Mouse (Mus musculus): ENCODE measurements around the gene Alox12.
A peak's percentile ranks its signal among the peaks of the same experiment; 100 is the strongest.

Alox12 gene

DNA sequence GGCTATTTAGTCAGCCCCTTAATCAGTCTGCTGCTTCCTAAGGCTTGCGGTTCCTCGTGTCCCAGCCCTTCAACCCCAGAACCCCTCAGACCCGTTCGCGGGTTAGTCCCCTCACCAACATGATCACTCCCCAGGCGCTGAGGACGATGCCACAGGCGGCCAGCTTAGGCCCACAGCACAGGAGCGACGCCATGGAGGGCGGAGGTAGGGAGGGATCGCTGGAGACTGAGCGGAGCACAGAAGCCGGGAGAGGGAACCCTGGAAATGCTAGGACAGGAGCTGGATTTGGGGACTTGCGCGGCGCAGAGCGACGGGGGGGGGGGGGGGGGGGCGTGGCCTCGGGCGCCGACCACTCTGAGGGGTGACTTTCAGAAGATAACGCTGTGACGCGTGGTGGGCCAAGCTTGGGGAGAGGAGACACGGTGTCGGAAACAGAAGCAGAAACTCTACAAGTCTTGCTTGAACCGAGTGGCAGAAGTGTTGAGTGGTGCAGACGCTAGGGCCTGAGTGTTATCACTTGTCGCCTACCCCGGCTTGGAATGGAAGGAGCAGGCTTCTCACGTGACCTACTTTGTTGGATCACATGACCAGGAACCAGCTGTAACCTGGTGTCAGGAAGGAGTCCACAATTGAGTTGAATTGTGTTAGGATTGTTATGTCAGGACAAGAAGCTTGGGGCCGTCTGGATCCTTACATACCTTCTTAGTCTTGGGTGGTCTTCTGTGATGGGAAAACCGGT is 15.4 kb downstream of the Alox12 start, which contains the start of the genes Gm21988 and Rnasek:
TSS of gene Gm21988 (minus strand) at position 290 of the 739 bp plus-strand sequence.
TSS of gene Rnasek (minus strand) at position 302 of the 739 bp plus-strand sequence.
- peak; percentile 76 for DNase-seq (ENCODE audit: low spot score)

- DNase-seq (ENCODE audit: low spot score) = no peak
Measured at GRCm38 (mm10) chr11:70238591-70239440, 16.3 kb downstream of the Alox12 start.

DNA sequence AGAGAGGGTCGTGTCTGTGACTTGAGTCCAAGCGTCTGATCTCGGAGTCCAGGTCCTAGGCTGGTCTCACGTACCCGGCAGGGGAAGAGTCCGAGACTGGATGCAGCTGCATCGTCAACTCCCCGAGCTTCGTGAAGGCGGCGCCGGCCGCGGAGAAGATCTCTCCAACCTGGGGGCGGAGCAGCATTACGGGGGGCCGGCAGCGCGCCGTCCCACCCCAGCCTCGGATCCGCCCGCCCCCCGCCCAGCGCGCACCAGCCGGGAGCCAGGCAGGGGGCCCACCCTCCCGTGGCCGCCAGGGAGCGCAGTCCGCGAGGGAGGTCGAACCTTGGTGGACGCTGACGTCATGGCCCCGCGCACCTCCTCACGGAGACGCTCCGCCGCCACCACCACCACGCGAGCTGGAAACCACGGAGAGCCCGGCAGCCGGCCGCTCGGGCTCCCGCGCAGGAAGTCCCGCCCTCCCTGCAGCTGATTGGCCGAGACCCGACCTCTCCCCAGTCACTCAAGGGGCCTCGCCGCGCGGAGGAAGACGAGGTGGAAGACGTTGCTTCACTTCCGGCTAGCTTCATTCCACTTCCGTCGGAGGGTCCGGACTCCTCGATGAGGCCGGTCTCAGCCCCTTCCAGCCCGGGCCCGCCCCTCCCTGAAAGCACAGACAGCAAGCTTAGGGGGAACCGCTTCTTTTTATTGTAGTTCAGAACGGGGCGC is 17.5 kb downstream of the Alox12 start, which contains the start of gene 0610010K14Rik:
TSS of gene 0610010K14Rik (minus strand) at position 458 of the 711 bp plus-strand sequence.
- DNase-seq (ENCODE audit: low spot score) = peak; percentile 97

DNA sequence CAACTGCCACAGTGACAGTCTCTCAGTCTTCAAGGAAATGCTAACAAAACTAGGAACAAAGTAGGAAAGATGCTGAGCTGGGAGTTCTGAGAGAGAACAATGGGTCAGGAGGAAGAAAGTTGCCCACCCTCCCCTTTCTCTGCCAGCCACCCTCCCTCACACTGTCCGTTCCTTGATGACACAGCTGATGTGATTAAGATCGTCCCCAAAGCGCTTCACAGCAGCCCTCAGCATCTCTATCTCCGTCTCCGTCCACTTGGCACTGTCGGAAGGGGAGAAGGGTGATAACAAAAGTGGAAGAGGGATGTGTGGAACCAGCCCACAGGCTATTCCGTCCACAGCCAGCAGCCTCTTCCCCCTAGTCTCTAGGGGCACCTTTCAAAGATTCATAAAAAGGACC is 18.4 kb downstream of the Alox12 start:
- no peak for DNase-seq (ENCODE audit: low spot score)

- DNase-seq (ENCODE audit: low spot score) = no peak
Measured at GRCm38 (mm10) chr11:70235254-70235900, 19.8 kb downstream of the Alox12 start.

DNA sequence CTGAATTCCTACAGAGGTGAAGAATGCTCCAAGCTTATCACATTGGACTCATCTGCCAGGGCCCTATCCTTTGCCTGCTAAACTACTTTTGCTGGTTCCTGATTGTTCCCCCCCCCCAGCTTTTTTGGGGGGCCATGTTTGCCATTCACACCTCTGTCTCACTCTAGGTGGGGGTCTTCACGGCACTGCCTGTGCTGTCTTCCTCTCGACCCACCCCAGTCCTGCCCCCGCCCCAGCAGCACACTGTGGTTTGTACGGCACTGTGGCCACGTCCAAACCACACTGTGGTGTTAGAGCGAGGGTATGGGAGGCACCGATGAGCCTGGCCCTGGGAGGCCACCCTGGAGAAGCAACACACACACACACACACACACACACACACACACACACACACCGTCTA is 20.7 kb downstream of the Alox12 start:
- DNase-seq (ENCODE audit: low spot score) = no peak

GRCm38 (mm10) chr11:70234037-70234436 is 21.1 kb downstream of the Alox12 start:
- DNase-seq (ENCODE audit: low spot score) = peak; percentile 59

DNA sequence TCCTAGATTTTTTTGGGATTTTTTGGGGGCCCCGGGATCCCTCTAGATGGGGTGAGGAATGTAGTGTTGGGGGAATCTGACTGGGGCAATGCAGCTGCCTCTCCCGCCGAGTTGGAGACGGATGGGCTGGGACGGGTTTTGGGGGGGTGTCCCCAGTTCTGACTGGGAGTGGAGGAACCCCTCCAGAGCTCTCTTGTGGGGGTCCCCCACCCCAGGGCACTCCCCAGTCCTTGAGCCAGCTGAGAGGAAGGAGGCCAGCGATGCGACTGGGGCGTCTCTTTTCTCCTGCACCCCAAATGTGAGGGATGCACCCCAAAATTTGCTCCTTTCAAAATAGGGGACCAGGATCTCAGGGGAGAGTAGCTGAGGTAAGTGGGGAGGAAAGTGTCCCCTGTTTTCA is 22.1 kb downstream of the Alox12 start:
- DNase-seq (ENCODE audit: low spot score) = no peak

- no peak for DNase-seq (ENCODE audit: low spot score)
Measured at GRCm38 (mm10) chr11:70232546-70232945, 22.6 kb downstream of the Alox12 start.

- peak; percentile 80 for DNase-seq (ENCODE audit: low spot score)
Measured at GRCm38 (mm10) chr11:70230239-70230727, 24.9 kb downstream of the Alox12 start.

DNA sequence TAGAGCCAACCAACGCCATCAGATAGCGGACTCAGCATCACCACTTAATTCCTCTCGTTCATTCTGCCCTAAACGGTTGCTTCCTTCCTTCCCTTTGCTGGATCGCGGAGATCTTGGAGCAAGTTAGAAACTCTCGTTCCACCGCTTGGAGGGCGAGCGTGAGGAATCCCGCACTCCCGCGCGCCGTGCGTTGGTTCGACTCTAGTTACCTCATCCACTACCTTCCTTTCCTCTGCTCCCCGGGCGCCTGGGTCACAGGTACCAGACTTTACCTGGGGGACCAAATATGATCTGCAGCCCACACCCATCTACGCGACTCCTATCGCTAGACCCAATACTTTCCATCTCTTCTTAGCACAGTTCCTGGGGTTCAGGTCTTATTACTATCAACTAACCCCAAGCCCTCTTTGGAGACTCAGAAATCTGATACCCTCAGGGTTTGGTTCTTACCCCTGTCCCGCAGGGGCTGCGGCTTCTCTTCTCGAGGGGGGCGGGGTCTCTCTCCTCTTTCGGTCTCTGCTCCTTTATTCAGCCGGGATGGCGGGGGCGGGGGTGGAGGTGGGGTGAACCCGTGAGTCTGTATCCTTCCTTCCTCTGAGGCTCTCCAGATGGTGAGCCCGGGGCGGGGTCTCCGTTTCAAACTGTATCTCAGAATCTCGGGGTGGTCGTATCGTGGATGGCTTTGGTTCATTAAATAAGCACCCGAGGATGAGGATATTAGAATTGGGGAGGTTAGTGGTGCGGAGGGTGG is 25.7 kb downstream of the Alox12 start, which contains the start of gene Bcl6b:
TSS of gene Bcl6b (minus strand) at position 539 of the 751 bp plus-strand sequence.
- DNase-seq (ENCODE audit: low spot score) = no peak

- peak; percentile 71 for DNase-seq (ENCODE audit: low spot score)
Measured at GRCm38 (mm10) chr11:70228828-70229227, 26.3 kb downstream of the Alox12 start.

DNA sequence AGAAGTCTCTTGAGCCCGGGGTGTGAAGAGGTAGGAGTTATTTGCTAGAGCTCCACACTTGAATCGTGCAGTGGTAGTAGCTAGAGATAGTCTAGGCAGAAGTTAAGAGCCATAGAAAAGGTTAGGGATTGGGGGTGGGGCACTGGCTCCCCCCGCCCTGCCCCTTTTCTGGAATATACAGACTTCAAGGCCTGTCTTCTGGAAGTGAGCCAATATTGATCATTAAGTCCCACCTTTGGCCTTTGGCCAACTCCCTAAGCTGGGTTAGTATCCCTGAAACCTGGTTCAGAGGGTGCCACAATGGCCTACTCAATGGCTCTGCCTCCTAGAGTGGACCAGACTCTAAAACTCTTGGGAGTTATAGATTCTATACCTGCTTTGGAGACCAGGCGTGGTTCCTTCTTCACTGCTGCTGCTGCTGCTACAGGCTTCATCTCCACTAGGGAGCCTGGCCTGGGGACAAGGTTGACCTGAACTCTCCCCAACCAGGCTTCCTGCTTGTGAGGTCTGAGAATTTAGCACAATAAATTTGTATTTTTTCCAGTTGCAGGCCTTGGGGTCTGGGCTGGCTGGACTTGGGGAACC is 27.4 kb downstream of the Alox12 start:
- DNase-seq (ENCODE audit: low spot score) = no peak

- no peak for DNase-seq (ENCODE audit: low spot score)
Measured at GRCm38 (mm10) chr11:70227126-70227525, 28.0 kb downstream of the Alox12 start.

DNA sequence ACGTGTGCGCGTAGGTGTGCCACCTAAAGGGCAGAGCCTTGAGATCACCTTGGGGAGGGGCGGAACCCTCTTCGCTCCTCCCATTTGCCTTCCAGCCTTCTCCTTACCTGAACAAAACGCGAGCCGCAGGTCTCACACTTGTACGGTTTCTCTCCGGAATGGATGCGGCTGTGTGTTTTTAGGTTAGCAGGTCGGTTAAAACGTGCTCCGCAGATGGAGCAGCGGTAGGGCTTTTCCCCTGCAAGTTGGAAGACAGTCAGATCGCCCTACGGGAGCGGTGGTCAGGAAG is 28.6 kb downstream of the Alox12 start:
- DNase-seq (ENCODE audit: low spot score) = no peak

DNA sequence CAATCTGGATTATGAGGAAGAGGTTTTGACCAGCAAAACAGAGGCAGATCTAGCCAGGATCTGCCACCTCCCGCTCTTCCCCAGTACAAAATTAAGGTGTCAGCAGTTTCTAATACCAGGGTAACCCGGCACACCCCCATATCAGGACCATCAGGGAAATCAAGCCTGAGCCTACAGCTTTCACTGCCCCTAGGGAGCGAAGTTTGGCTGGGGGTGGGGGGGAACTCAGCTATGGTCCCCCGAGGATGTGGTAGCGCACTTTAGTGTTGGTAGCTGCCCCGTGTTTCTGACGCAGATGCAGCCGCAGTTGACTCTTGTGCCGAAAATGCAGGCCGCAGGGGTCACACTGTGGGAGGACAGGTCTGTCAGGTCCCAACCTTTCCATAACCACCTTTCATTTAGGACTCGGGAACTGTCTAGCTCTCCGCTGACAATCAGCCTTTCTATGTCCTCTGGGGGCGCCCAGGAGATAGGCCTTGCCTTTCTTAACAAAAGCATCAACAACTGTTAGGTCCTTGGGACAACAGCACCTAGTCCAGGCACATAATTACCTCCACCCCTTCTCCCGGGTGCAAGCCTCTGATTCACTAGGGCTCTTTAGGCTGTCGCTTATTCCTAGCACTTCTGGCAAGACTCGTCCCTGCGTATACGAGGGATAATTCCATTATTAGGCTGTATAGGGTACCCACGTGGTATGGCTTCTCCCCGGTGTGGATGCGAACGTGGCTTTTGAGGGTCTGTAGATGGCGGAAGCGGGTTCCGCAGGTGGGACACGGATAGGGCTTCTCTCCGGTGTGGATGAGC is 29.2 kb downstream of the Alox12 start:
- DNase-seq (ENCODE audit: low spot score) = no peak

- no peak for DNase-seq (ENCODE audit: low spot score)
Measured at GRCm38 (mm10) chr11:70223724-70224123, 31.4 kb downstream of the Alox12 start.

GRCm38 (mm10) chr11:70221603-70222500 is 33.3 kb downstream of the Alox12 start:
- DNase-seq (ENCODE audit: low spot score) = no peak
